Mouse (Mus musculus): ENCODE measurements around the gene Wdr13. TPM values are rescaled to one million over a fixed set of nuclear protein-coding genes. Genes with fewer than 3 reads are reported as not detected.

The Wdr13 gene
- total RNA-seq, 1 experiment = 17.1 TPM

- in situ Hi-C loops (cut with MboI; ENCODE audit: low sequenced_read_pairs in 2 of 2, unreplicated experiment in 2 of 2) = no loop called here
- TF ChIP-seq HCFC1 (IDR thresholded peaks at IDR 0.05; ENCODE audit: borderline replicate concordance, insufficient read depth, low read length) = peak; percentile 57; the same call in 1 of the 2 replicates
- TF ChIP-seq ZC3H11A (IDR thresholded peaks at IDR 0.05; ENCODE audit: borderline replicate concordance, low read depth, low read length) = no peak
- TF ChIP-seq MAFK (IDR thresholded peaks at IDR 0.05; ENCODE audit: insufficient read depth, low read depth, low read length) = no peak
- no peak for TF ChIP-seq CHD2 (IDR thresholded peaks at IDR 0.05; ENCODE audit: low read depth, low read length)
- no peak for TF ChIP-seq ZNF384 (IDR thresholded peaks at IDR 0.05; ENCODE audit: low read depth, low read length)
- Histone ChIP-seq H3K4me1 (ENCODE audit: control insufficient read depth in 2 of 2, insufficient read depth in 2 of 2, low read length in 2 of 2, poor library complexity in 1 of 2) (peaks cover 0 to 2% of the 10 kb centered on the region in 2 experiments; a peak in 1 of 4 replicates), H3K36me3 (ENCODE audit: control insufficient read depth, insufficient read depth, low read length, poor library complexity, severe bottlenecking) (peaks cover 36% of the 10 kb centered on the region), H3K9ac (ENCODE audit: insufficient read depth, low read depth, low read length, poor library complexity, severe bottlenecking) (peak within 1 kb of the TSS; percentile 100), H3K4me3 (ENCODE audit: insufficient read depth in 1 of 2, low read depth in 1 of 2, low read length in 2 of 2, poor library complexity in 1 of 2, severe bottlenecking in 1 of 2) (peak within 1 kb of the TSS; percentile 75 to 93), H3K9me3 (ENCODE audit: control insufficient read depth, insufficient read depth, low read depth, low read length) (no peaks in the 10 kb centered on the region), H3K27ac (ENCODE audit: insufficient read depth, low read depth, low read length, poor library complexity, severe bottlenecking) (peak within 1 kb of the TSS; percentile 99)
- DNase-seq (ENCODE audit: low read depth, low spot score) = peak; percentile 58
Observed at GRCm38 (mm10) chrX:8145153-8145991, 12.7 kb upstream of the Wdr13 start, which contains the start of gene Rbm3. Gene Rbm3 (minus strand): TSS chrX:8145880.

GRCm38 (mm10) chrX:8143750-8144149 is 11.1 kb upstream of the Wdr13 start:
- no peak for DNase-seq (ENCODE audit: low read depth, low spot score)
- Histone ChIP-seq H3K4me3 (ENCODE audit: insufficient read depth in 1 of 2, low read depth in 1 of 2, low read length in 2 of 2, poor library complexity in 1 of 2, severe bottlenecking in 1 of 2) (peak overlapping the region; percentile 75 to 93), H3K36me3 (ENCODE audit: control insufficient read depth, insufficient read depth, low read length, poor library complexity, severe bottlenecking) (peaks cover 36% of the 10 kb centered on the region), H3K9me3 (ENCODE audit: control insufficient read depth, insufficient read depth, low read depth, low read length) (no peaks in the 10 kb centered on the region), H3K4me1 (ENCODE audit: control insufficient read depth in 2 of 2, insufficient read depth in 2 of 2, low read length in 2 of 2, poor library complexity in 1 of 2) (peaks cover 0 to 2% of the 10 kb centered on the region in 2 experiments; a peak in 1 of 4 replicates), H3K9ac (ENCODE audit: insufficient read depth, low read depth, low read length, poor library complexity, severe bottlenecking) (peak overlapping the region; percentile 100), H3K27ac (ENCODE audit: insufficient read depth, low read depth, low read length, poor library complexity, severe bottlenecking) (peak overlapping the region; percentile 99; the same call in 1 of the 2 replicates)
- in situ Hi-C loops (cut with MboI; ENCODE audit: low sequenced_read_pairs in 2 of 2, unreplicated experiment in 2 of 2) = no loop called here
- TF ChIP-seq ZC3H11A (IDR thresholded peaks at IDR 0.05; ENCODE audit: borderline replicate concordance, low read depth, low read length) = no peak
- TF ChIP-seq ZNF384 (IDR thresholded peaks at IDR 0.05; ENCODE audit: low read depth, low read length) = no peak
- no peak for TF ChIP-seq CHD2 (IDR thresholded peaks at IDR 0.05; ENCODE audit: low read depth, low read length)
- TF ChIP-seq HCFC1 (IDR thresholded peaks at IDR 0.05; ENCODE audit: borderline replicate concordance, insufficient read depth, low read length) = no peak
- TF ChIP-seq MAFK (IDR thresholded peaks at IDR 0.05; ENCODE audit: insufficient read depth, low read depth, low read length) = no peak

GRCm38 (mm10) chrX:8142948-8143347 is 10.3 kb upstream of the Wdr13 start:
- TF ChIP-seq CHD2 (IDR thresholded peaks at IDR 0.05; ENCODE audit: low read depth, low read length) (no peak), ZNF384 (IDR thresholded peaks at IDR 0.05; ENCODE audit: low read depth, low read length) (no peak), ZC3H11A (IDR thresholded peaks at IDR 0.05; ENCODE audit: borderline replicate concordance, low read depth, low read length) (no peak), HCFC1 (IDR thresholded peaks at IDR 0.05; ENCODE audit: borderline replicate concordance, insufficient read depth, low read length) (no peak), MAFK (IDR thresholded peaks at IDR 0.05; ENCODE audit: insufficient read depth, low read depth, low read length) (no peak)
- Histone ChIP-seq H3K27ac (ENCODE audit: insufficient read depth, low read depth, low read length, poor library complexity, severe bottlenecking) (no peak overlapping the region), H3K9ac (ENCODE audit: insufficient read depth, low read depth, low read length, poor library complexity, severe bottlenecking) (no peak overlapping the region), H3K4me3 (ENCODE audit: insufficient read depth in 1 of 2, low read depth in 1 of 2, low read length in 2 of 2, poor library complexity in 1 of 2, severe bottlenecking in 1 of 2) (peak overlapping the region in 1 of 2 experiments; percentile 19; a peak in 1 of 4 replicates), H3K36me3 (ENCODE audit: control insufficient read depth, insufficient read depth, low read length, poor library complexity, severe bottlenecking) (peaks cover 36% of the 10 kb centered on the region), H3K4me1 (ENCODE audit: control insufficient read depth in 2 of 2, insufficient read depth in 2 of 2, low read length in 2 of 2, poor library complexity in 1 of 2) (peaks cover 0 to 2% of the 10 kb centered on the region in 2 experiments; a peak in 1 of 4 replicates), H3K9me3 (ENCODE audit: control insufficient read depth, insufficient read depth, low read depth, low read length) (no peaks in the 10 kb centered on the region)
- in situ Hi-C loops (cut with MboI; ENCODE audit: low sequenced_read_pairs in 2 of 2, unreplicated experiment in 2 of 2) = no loop called here
- DNase-seq (ENCODE audit: low read depth, low spot score) = no peak

GRCm38 (mm10) chrX:8141058-8141457 is 8.4 kb upstream of the Wdr13 start:
- peaks cover 0 to 2% of the 10 kb centered on the region in 2 experiments; a peak in 1 of 4 replicates for H3K4me1 ChIP-seq (ENCODE audit: control insufficient read depth in 2 of 2, insufficient read depth in 2 of 2, low read length in 2 of 2, poor library complexity in 1 of 2)
- TF ChIP-seq MAFK (IDR thresholded peaks at IDR 0.05; ENCODE audit: insufficient read depth, low read depth, low read length) (no peak), ZNF384 (IDR thresholded peaks at IDR 0.05; ENCODE audit: low read depth, low read length) (no peak), ZC3H11A (IDR thresholded peaks at IDR 0.05; ENCODE audit: borderline replicate concordance, low read depth, low read length) (no peak), HCFC1 (IDR thresholded peaks at IDR 0.05; ENCODE audit: borderline replicate concordance, insufficient read depth, low read length) (no peak), CHD2 (IDR thresholded peaks at IDR 0.05; ENCODE audit: low read depth, low read length) (no peak)
- no peak overlapping the region for H3K27ac ChIP-seq (ENCODE audit: insufficient read depth, low read depth, low read length, poor library complexity, severe bottlenecking)
- H3K36me3 ChIP-seq (ENCODE audit: control insufficient read depth, insufficient read depth, low read length, poor library complexity, severe bottlenecking) = peaks cover 36% of the 10 kb centered on the region
- in situ Hi-C loops (cut with MboI; ENCODE audit: low sequenced_read_pairs in 2 of 2, unreplicated experiment in 2 of 2) = no loop called here
- H3K9me3 ChIP-seq (ENCODE audit: control insufficient read depth, insufficient read depth, low read depth, low read length) = no peaks in the 10 kb centered on the region
- DNase-seq (ENCODE audit: low read depth, low spot score) = no peak
- no peak overlapping the region for H3K4me3 ChIP-seq (ENCODE audit: insufficient read depth in 1 of 2, low read depth in 1 of 2, low read length in 2 of 2, poor library complexity in 1 of 2, severe bottlenecking in 1 of 2)
- 0 out of 2 replicates have a peak overlapping the region, but pooled peaks have one; percentile 17 for H3K9ac ChIP-seq (ENCODE audit: insufficient read depth, low read depth, low read length, poor library complexity, severe bottlenecking)

Data from ES-E14 (cell line).